Mouse (Mus musculus): ENCODE measurements at regions not wholly inside any gene's neighbourhood (a gene's known extent, or its start where the extent isn't known, plus 50 kb on each side); places are given as distances from the start of the nearest gene placed in this dataset.

DNA sequence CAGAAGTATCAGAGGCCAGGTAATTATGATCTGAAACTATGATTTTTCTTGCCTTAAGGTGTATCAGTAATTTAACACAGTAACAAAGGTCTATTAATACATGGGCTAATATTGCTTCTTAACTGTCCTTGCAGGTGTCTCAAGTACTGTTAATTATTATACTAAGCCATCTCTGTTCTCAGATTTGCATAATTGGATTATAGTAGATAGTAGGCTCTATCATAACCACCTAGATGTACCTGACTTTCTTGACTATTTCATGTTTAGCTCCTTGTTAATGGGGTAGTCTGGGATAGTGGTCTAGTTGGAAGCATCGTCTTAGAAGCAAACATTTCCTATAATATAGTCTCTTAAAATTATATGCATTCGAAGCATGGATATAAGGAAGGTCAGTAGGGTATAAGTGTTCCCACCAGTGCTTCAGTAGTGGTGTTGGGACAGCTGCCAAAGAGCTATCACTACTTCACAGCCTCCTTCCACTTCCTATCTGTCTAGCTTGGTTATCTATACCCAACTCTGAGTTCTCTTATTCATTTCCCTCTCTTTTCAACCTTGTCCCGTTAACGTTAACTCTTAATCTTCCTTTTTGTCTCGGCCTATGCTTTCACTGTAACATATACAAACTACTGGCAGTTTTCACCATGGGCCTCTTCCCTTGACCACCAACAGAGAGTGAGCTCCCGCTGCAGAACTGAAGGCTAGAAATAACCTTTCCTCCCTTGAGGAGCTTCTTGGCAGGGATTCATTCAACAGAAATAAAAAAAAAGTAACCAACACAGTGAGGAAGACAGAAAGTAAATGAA, 630.9 kb upstream of the Lcorl start:
- Histone ChIP-seq H3K9ac (ENCODE audit: low read depth, low read length) (no peak overlapping the region), H3K4me2 (replicated peaks; ENCODE audit: low read depth, low read length) (no peak overlapping the region), H3K36me3 (ENCODE audit: control insufficient read depth, insufficient read depth, low read length) (no peaks in the 10 kb centered on the region), H3K4me1 (replicated peaks; ENCODE audit: control insufficient read depth, insufficient read depth, low read length) (no peaks in the 10 kb centered on the region), H3K9me3 (ENCODE audit: control insufficient read depth, low read length) (no peaks in the 10 kb centered on the region), H3K27ac (ENCODE audit: low read depth, low read length) (no peak overlapping the region), H3K27me3 (ENCODE audit: control insufficient read depth, insufficient read depth, low read length) (no peaks in the 10 kb centered on the region), H3K4me3 (ENCODE audit: low read depth, low read length) (no peak overlapping the region)
- WGBS: 82% methylated on average over 6 of the region's 6 CpGs
- DNase-seq (ENCODE audit: low spot score) (no peak), ATAC-seq (ENCODE audit: low FRiP score) (no peak)

DNA sequence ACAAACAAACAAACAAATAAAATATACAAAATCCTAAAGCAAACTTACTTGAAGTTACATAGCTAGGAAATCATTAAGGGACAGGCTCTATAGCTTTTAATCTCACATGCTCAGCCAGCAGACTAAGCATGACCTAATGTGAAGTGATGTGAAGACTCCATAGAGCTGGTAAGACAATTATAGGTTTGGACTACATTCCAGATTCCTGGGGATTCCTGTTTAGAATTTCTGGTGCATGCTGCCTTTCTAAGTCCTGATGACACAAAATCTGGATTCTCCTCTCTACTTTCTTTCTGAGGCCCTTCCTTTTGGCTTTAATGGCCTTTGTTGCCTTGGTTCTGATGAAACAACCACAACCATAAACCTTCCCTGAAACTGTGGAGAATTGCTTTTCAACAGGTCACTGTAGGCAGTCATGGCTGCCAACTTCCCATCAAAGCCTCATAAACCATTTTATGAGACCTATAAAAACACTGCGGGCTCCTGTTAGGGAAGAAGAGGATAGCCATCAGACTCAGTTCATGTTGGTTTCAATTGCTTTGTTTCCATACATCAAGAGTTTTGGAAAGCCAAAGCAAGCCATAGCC, 629.4 kb upstream of the Lcorl start:
- no peak for ATAC-seq (ENCODE audit: low FRiP score)
- H3K27me3 ChIP-seq (ENCODE audit: control insufficient read depth, insufficient read depth, low read length): no peaks in the 10 kb centered on the region
- no peaks in the 10 kb centered on the region for H3K4me1 ChIP-seq (replicated peaks; ENCODE audit: control insufficient read depth, insufficient read depth, low read length)
- H3K4me3 ChIP-seq (ENCODE audit: low read depth, low read length): no peak overlapping the region
- H3K9me3 ChIP-seq (ENCODE audit: control insufficient read depth, low read length): no peaks in the 10 kb centered on the region
- no peak for DNase-seq (ENCODE audit: low spot score)
- no peak overlapping the region for H3K4me2 ChIP-seq (replicated peaks; ENCODE audit: low read depth, low read length)
- H3K36me3 ChIP-seq (ENCODE audit: control insufficient read depth, insufficient read depth, low read length): no peaks in the 10 kb centered on the region
- 77% methylated on average over 1 of the region's 1 CpGs for WGBS
- H3K27ac ChIP-seq (ENCODE audit: low read depth, low read length): no peak overlapping the region
- H3K9ac ChIP-seq (ENCODE audit: low read depth, low read length): no peak overlapping the region

DNA sequence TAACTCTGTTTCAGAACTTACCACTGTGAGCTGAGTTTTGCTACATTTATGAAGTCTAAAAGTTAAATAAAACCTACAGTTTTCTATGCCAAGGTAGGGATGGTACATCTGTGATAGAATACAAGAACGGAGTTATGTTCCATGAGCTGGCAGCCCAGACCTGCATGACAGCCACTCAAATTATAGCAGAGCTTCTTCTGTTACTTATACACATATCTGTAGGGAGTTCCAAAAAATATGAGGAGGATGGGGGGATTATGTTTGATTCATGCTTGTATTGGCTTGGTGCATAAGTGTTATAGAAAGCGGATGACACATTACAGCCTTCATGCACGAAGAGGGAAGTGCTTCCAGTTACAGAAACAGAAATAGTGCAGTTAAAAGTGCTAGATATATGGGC, 598.9 kb upstream of the Lcorl start:
- no peaks in the 10 kb centered on the region for H3K4me1 ChIP-seq (replicated peaks; ENCODE audit: control insufficient read depth, insufficient read depth, low read length)
- 92% methylated on average over 3 of the region's 3 CpGs for WGBS

DNA sequence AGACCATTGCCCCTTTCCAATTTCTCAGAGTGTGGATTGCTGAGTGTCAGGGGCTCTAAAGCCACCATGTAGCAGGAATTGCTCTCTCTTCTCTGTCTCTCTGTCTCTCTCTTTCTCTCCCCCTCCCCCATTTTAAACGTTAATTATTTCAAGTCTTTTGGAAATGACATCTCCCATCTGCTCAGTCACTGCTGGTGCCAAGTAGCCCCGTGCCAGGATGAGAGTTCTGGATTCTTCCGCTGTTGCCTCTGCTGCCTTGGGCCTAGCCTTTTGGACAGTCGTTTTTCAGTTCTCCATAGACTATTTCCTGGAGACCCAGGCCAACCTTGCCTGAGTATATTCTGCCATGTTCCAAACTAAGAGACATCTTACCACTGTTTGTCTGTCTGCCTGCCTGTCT, 590.9 kb upstream of the Lcorl start:
- Histone ChIP-seq H3K9me3 (ENCODE audit: control insufficient read depth, low read length) (no peaks in the 10 kb centered on the region), H3K9ac (ENCODE audit: low read depth, low read length) (no peak overlapping the region), H3K4me3 (ENCODE audit: low read depth, low read length) (no peak overlapping the region), H3K27me3 (ENCODE audit: control insufficient read depth, insufficient read depth, low read length) (no peaks in the 10 kb centered on the region), H3K4me2 (replicated peaks; ENCODE audit: low read depth, low read length) (no peak overlapping the region), H3K4me1 (replicated peaks; ENCODE audit: control insufficient read depth, insufficient read depth, low read length) (no peaks in the 10 kb centered on the region), H3K36me3 (ENCODE audit: control insufficient read depth, insufficient read depth, low read length) (no peaks in the 10 kb centered on the region), H3K27ac (ENCODE audit: low read depth, low read length) (no peak overlapping the region)
- 81% methylated on average over 4 of the region's 4 CpGs for WGBS
- ATAC-seq (ENCODE audit: low FRiP score): no peak
- DNase-seq (ENCODE audit: low spot score): no peak

More for the DNA sequence above, 598.9 kb upstream of the Lcorl start:
- no peaks in the 10 kb centered on the region for H3K9me3 ChIP-seq (ENCODE audit: control insufficient read depth, low read length)
- H3K9ac ChIP-seq (ENCODE audit: low read depth, low read length): no peak overlapping the region
- no peak overlapping the region for H3K4me2 ChIP-seq (replicated peaks; ENCODE audit: low read depth, low read length)
- DNase-seq (ENCODE audit: low spot score) (no peak), ATAC-seq (ENCODE audit: low FRiP score) (no peak)
- no peak overlapping the region for H3K4me3 ChIP-seq (ENCODE audit: low read depth, low read length)
- no peaks in the 10 kb centered on the region for H3K27me3 ChIP-seq (ENCODE audit: control insufficient read depth, insufficient read depth, low read length)
- no peak overlapping the region for H3K27ac ChIP-seq (ENCODE audit: low read depth, low read length)
- H3K36me3 ChIP-seq (ENCODE audit: control insufficient read depth, insufficient read depth, low read length): no peaks in the 10 kb centered on the region

DNA sequence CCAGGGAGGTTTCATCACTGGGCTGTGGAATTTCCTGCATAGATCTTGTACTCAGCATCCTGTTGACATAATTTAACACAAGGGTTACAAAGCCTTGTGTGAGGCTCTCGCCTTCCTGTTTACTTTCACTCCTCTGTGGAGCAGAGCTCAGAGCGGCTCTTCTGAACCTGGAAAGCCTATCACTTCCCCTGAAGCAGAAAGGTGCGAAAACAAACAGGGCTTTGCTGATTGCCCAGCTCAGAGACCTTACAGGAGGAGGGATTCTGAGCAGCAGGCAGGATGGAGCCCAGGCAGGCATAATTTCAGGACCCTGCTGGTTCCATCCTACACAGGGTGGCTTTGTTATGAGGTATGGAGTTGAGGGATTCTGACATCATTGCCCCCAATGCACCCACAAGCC, 588.4 kb upstream of the Lcorl start:
- DNase-seq (ENCODE audit: low spot score) (no peak), ATAC-seq (ENCODE audit: low FRiP score) (peak; percentile 52; the same call in 1 of the 2 replicates)
- Histone ChIP-seq H3K4me2 (replicated peaks; ENCODE audit: low read depth, low read length) (no peak overlapping the region), H3K36me3 (ENCODE audit: control insufficient read depth, insufficient read depth, low read length) (no peaks in the 10 kb centered on the region), H3K4me1 (replicated peaks; ENCODE audit: control insufficient read depth, insufficient read depth, low read length) (no peaks in the 10 kb centered on the region), H3K4me3 (ENCODE audit: low read depth, low read length) (no peak overlapping the region), H3K27ac (ENCODE audit: low read depth, low read length) (no peak overlapping the region), H3K9ac (ENCODE audit: low read depth, low read length) (no peak overlapping the region), H3K27me3 (ENCODE audit: control insufficient read depth, insufficient read depth, low read length) (no peaks in the 10 kb centered on the region; the same call in 1 of the 2 replicates), H3K9me3 (ENCODE audit: control insufficient read depth, low read length) (no peaks in the 10 kb centered on the region)
- 48% methylated on average over 3 of the region's 3 CpGs for WGBS

DNA sequence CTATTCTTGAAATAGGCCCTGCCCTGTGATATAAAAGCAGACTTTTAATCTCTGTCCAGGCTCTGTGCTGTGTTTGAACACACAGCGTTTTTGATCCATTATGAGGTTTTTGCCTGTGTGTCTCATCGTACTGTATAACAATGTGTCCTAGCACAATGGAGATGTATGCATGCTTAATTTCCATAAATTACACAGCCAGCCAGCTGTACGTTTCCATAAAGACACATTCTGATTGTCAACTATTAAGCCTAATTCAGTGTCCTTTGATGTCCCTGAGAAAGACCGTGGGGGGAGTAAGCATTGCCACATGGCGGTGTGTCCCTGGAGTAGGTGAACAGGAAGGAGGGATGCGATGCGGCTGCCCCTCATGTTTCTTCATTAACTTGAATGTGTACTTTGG, 587.7 kb upstream of the Lcorl start:
- H3K4me2 ChIP-seq (replicated peaks; ENCODE audit: low read depth, low read length): no peak overlapping the region
- no peak overlapping the region for H3K9ac ChIP-seq (ENCODE audit: low read depth, low read length)
- no peaks in the 10 kb centered on the region for H3K9me3 ChIP-seq (ENCODE audit: control insufficient read depth, low read length)
- no peak overlapping the region for H3K27ac ChIP-seq (ENCODE audit: low read depth, low read length)
- no peaks in the 10 kb centered on the region for H3K36me3 ChIP-seq (ENCODE audit: control insufficient read depth, insufficient read depth, low read length)
- ATAC-seq (ENCODE audit: low FRiP score) (peak; percentile 77), DNase-seq (ENCODE audit: low spot score) (peak; percentile 37)
- no peaks in the 10 kb centered on the region for H3K4me1 ChIP-seq (replicated peaks; ENCODE audit: control insufficient read depth, insufficient read depth, low read length)
- 23% methylated on average over 7 of the region's 7 CpGs for WGBS
- H3K4me3 ChIP-seq (ENCODE audit: low read depth, low read length): no peak overlapping the region
- H3K27me3 ChIP-seq (ENCODE audit: control insufficient read depth, insufficient read depth, low read length): no peaks in the 10 kb centered on the region; the same call in 1 of the 2 replicates

DNA sequence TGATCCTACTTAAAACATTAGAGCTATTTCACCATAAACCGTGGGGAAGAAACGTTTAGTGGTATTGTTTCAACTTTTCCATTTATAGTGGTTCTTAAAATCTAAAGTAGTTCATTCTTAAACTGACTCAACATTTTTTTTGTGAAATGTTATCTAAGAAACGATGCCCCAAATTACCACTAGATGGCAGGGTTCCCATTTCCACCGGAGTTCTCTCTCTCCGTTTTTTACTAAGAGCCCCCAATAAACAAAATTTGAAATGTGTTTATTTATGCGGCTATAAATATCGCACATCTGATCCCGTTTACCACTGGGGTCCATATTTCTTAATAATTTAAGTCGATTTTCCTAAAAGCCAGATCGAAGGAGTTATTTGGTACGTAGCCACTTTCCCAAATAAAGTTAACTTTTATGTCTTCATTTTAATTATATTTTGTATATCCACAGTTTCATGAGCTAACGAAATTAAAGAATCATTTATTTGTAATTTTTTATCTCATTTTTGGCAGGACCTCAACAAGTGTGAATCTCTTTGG, 586.5 kb upstream of the Lcorl start:
- Histone ChIP-seq H3K4me3 (ENCODE audit: low read depth, low read length) (no peak overlapping the region), H3K36me3 (ENCODE audit: control insufficient read depth, insufficient read depth, low read length) (no peaks in the 10 kb centered on the region), H3K9ac (ENCODE audit: low read depth, low read length) (no peak overlapping the region), H3K27ac (ENCODE audit: low read depth, low read length) (no peak overlapping the region), H3K9me3 (ENCODE audit: control insufficient read depth, low read length) (no peaks in the 10 kb centered on the region), H3K27me3 (ENCODE audit: control insufficient read depth, insufficient read depth, low read length) (no peaks in the 10 kb centered on the region; the same call in 1 of the 2 replicates), H3K4me2 (replicated peaks; ENCODE audit: low read depth, low read length) (no peak overlapping the region), H3K4me1 (replicated peaks; ENCODE audit: control insufficient read depth, insufficient read depth, low read length) (no peaks in the 10 kb centered on the region)
- WGBS: 19% methylated on average over 12 of the region's 12 CpGs
- ATAC-seq (ENCODE audit: low FRiP score) (no peak), DNase-seq (ENCODE audit: low spot score) (peak; percentile 68)

DNA sequence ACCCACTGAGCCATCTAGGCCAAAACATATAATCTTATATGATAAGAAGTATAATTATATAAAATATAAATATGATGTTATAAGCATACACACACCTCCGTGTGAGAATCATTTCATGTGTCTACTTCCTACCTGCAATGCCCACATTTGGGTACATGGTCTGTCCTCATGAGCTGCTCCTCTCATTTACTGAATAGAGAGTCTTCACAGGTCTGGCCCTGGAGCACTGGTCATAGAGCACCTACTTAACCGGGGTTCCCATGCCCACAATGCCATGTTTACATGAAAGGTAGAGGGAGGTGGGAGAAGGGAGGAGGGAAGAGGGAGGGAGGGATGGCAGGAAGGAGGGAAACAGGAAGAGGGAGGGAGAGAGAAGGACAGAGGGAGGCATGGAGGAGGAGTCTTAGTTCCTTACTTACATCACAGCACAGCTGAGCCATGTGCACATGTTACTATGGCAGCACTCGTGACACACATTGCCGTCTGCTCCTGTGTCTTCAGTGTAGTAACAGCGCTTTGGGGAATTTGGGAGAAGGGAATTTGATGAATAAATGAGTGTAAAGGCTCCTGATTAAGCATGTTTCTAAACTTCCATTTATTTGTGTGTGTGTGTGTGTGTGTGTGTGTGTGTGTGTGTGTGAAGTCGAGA, 585.3 kb upstream of the Lcorl start:
- ATAC-seq (ENCODE audit: low FRiP score) (0 out of 2 replicates have a peak, but pooled peaks have one; percentile 39), DNase-seq (ENCODE audit: low spot score) (no peak)
- no peaks in the 10 kb centered on the region for H3K4me1 ChIP-seq (replicated peaks; ENCODE audit: control insufficient read depth, insufficient read depth, low read length)
- H3K4me2 ChIP-seq (replicated peaks; ENCODE audit: low read depth, low read length): no peak overlapping the region
- no peaks in the 10 kb centered on the region for H3K9me3 ChIP-seq (ENCODE audit: control insufficient read depth, low read length)
- H3K36me3 ChIP-seq (ENCODE audit: control insufficient read depth, insufficient read depth, low read length): no peaks in the 10 kb centered on the region
- no peak overlapping the region for H3K27ac ChIP-seq (ENCODE audit: low read depth, low read length)
- 79% methylated on average over 6 of the region's 6 CpGs for WGBS
- no peak overlapping the region for H3K9ac ChIP-seq (ENCODE audit: low read depth, low read length)
- H3K4me3 ChIP-seq (ENCODE audit: low read depth, low read length): no peak overlapping the region
- no peaks in the 10 kb centered on the region; the same call in 1 of the 2 replicates for H3K27me3 ChIP-seq (ENCODE audit: control insufficient read depth, insufficient read depth, low read length)

All from hindbrain, embryonic 11.5 days (tissue).